Mouse (Mus musculus): Measurements from ENCODE around the gene Wfdc10.

Gene Wfdc10

GRCm38 (mm10) chr2:164701761-164702160, 45.9 kb downstream of the Wfdc10 start:
- DNase-seq (ENCODE audit: low spot score), result no peak

GRCm38 (mm10) chr2:164704235-164704634, 48.4 kb downstream of the Wfdc10 start:
- no peak for DNase-seq (ENCODE audit: low spot score)

GRCm38 (mm10) chr2:164705328-164705727, 49.5 kb downstream of the Wfdc10 start:
- no peak for DNase-seq (ENCODE audit: low spot score)

GRCm38 (mm10) chr2:164705991-164706390, 50.1 kb downstream of the Wfdc10 start:
- no peak for DNase-seq (ENCODE audit: low spot score)

Measured in c-Kit-positive CD71-positive TER-119-positive erythroid progenitor cells, embryonic 14.5 days (primary cell).